Mouse (Mus musculus) cerebellum, adult 2 months (tissue): ENCODE data around the gene Syngr1.

Experiments used
- CTCF ChIP-seq: fragments of 200-500 bp; IDR thresholded peaks from 2 replicates; pipeline ENCODE4 v1.5.1; 2011; ENCODE audit warnings: low read depth, mild to moderate bottlenecking, control low read depth, low read length, moderate library complexity, borderline replicate concordance; ENCODE audit not compliant: insufficient read depth
- POLR2A ChIP-seq: fragments of 200-500 bp; IDR thresholded peaks from 2 replicates; pipeline ENCODE4 v1.6.1; 2011; ENCODE audit warnings: low read length, control low read depth, borderline replicate concordance; ENCODE audit not compliant: insufficient read depth

DNA sequence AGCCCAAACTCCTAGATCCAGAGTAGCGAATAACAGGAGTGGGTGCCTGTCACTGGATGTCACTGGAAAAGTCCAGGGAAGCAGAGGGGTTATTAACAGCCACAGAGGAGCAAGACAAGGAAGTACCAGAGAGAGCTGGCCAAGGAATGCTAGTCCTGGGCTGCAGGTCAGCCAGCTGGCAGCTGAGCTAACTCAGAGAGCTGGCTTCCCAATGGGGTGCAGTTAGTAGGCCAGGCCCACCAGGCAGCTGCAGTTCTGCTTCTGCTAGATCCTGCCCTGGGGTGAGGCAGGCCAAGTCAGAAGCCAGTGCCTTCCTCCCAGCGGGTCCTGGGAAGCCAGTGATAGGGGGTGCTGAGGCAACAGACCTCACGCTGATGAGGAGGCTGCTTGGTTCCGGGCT lies 69.6 kb downstream of the Syngr1 start:
- TF ChIP-seq CTCF (no peak), POLR2A (no peak)
